ENCODE assay signal across 15 mouse cellular contexts in genomic region chr2:48479601-48480000, GRCm38 (mm10).
DNase-seq lines count a peak whose midpoint lies in the region; ATAC-seq lines count a peak whose summit lies in the region.
"Had no signal": no experiment of that assay in that cellular context is flagged by ENCODE, and none has a peak within 500 bp of the region (broad histone marks: within the 10 kb centered on the region; RNA-seq: fewer than 3 reads in every experiment).

No protein-coding gene starts in this region.

- no peaks in the 10 kb centered on the region for H3K9me3 ChIP-seq in heart, embryonic 11.5 days (replicated peaks; ENCODE audit: control insufficient read depth, low read length)
- H3K9me3 ChIP-seq in liver, embryonic 12.5 days (replicated peaks), result no peaks in the 10 kb centered on the region
- H3K9me3 ChIP-seq: embryonic facial prominence, embryonic 12.5 days; liver, embryonic 13.5 days had no signal

- no peak for ATAC-seq in heart, embryonic 11.5 days (replicated peaks; ENCODE audit: insufficient number of reproducible peaks, low FRiP score, low TSS enrichment)
- ATAC-seq in liver, embryonic 12.5 days, result no peak
- ATAC-seq: hindbrain, embryonic 16.5 days; intestine, postnatal 0 days had no signal

- no peaks in the 10 kb centered on the region for H3K4me1 ChIP-seq in heart, embryonic 11.5 days (ENCODE audit: control insufficient read depth, insufficient read depth, low read length)
- H3K4me1 ChIP-seq in liver, embryonic 12.5 days, result no peaks in the 10 kb centered on the region
- H3K4me1 ChIP-seq: liver, embryonic 13.5 days had no signal

- H3K9ac ChIP-seq in heart, embryonic 11.5 days (ENCODE audit: low read depth, low read length), result no peak overlapping the region
- no peak overlapping the region for H3K9ac ChIP-seq in liver, embryonic 12.5 days
- H3K9ac ChIP-seq: embryonic facial prominence, embryonic 12.5 days; liver, embryonic 13.5 days had no signal

- 76% methylated on average over 1 of the region's 1 CpGs for WGBS in heart, embryonic 11.5 days (ENCODE audit: insufficient replicate concordance)
- WGBS in liver, embryonic 12.5 days (ENCODE audit: insufficient replicate concordance), result 92% methylated on average over 1 of the region's 1 CpGs

- no peak overlapping the region for H3K4me2 ChIP-seq in heart, embryonic 11.5 days
- no peak overlapping the region for H3K4me2 ChIP-seq in liver, embryonic 12.5 days
- H3K4me2 ChIP-seq: embryonic facial prominence, embryonic 12.5 days; liver, embryonic 13.5 days had no signal

- no peak overlapping the region for H3K27ac ChIP-seq in heart, embryonic 11.5 days (ENCODE audit: low read depth, low read length)
- H3K27ac ChIP-seq in liver, embryonic 12.5 days, result no peak overlapping the region
- H3K27ac ChIP-seq: left cerebral cortex, adult 2 months; liver, embryonic 13.5 days had no signal

- intact Hi-C loops in heart, postnatal 25 days (cut with DNase I), result loop anchor here (5.0 kb wide), 1 partner anchor 147 kb away; no protein-coding TSS in a partner anchor
- intact Hi-C loops in left cerebral cortex, postnatal 4 days (cut with DNase I), result no loop called here

- no peak overlapping the region for H3K4me3 ChIP-seq in heart, embryonic 11.5 days (ENCODE audit: low read depth, low read length)
- no peak overlapping the region for H3K4me3 ChIP-seq in liver, embryonic 12.5 days
- H3K4me3 ChIP-seq: embryonic facial prominence, embryonic 12.5 days; left cerebral cortex, adult 2 months; liver, embryonic 13.5 days had no signal

- no peaks in the 10 kb centered on the region for H3K36me3 ChIP-seq in heart, embryonic 11.5 days (ENCODE audit: control insufficient read depth, insufficient read depth, low read length)
- no peaks in the 10 kb centered on the region for H3K36me3 ChIP-seq in liver, embryonic 12.5 days
- H3K36me3 ChIP-seq: embryonic facial prominence, embryonic 12.5 days; liver, embryonic 13.5 days had no signal

- DNase-seq in adrenal gland, postnatal 14 days, result peak; percentile 36
- no peak for DNase-seq in adrenal gland, adult 8-10 months
- peak; percentile 12 for DNase-seq in heart, postnatal 25 days (ENCODE audit: low spot score)
- peak; percentile 11 for DNase-seq in urinary bladder, postnatal 14 days (ENCODE audit: low spot score)
- no peak for DNase-seq in urinary bladder, adult 2 months (ENCODE audit: low spot score)
- no peak for DNase-seq in left cerebral cortex, postnatal 4 days
- DNase-seq: B cell, adult 2 months; kidney, postnatal 10 days; liver, embryonic 13.5 days had no signal

- no peaks in the 10 kb centered on the region for H3K27me3 ChIP-seq in heart, embryonic 11.5 days (ENCODE audit: control insufficient read depth, insufficient read depth, low read length)
- H3K27me3 ChIP-seq in liver, embryonic 12.5 days (replicated peaks), result no peaks in the 10 kb centered on the region
- H3K27me3 ChIP-seq: embryonic facial prominence, embryonic 12.5 days; liver, embryonic 13.5 days had no signal

Comparison
In these comparisons a context has a peak if more than half of its experiments do, and no peak if none do; other contexts are left out.
1. DNase-seq: peak in adrenal gland, postnatal 14 days (single experiment), heart, postnatal 25 days (single experiment) and urinary bladder, postnatal 14 days (single experiment); none in adrenal gland, adult 8-10 months (single experiment), urinary bladder, adult 2 months (single experiment) and left cerebral cortex, postnatal 4 days (single experiment).